Comparison of ENCODE assay signal across 25 mouse cellular contexts in genomic region chr12:70082935-70083532, GRCm38 (mm10). TPM values are rescaled to one million over a fixed set of nuclear protein-coding genes. Genes with fewer than 3 reads are reported as not detected.
DNase-seq lines count a peak whose midpoint lies in the region; ATAC-seq and TF ChIP-seq lines count a peak whose summit lies in the region.
"Had no signal": no experiment of that assay in that cellular context is flagged by ENCODE, and none has a peak within 500 bp of the region (broad histone marks: within the 10 kb centered on the region; RNA-seq: fewer than 3 reads in every experiment).

No protein-coding gene starts in this region.

- TF ChIP-seq CTCF in lung, postnatal 0 days (IDR thresholded peaks at IDR 0.05) = no peak
- TF ChIP-seq CTCF in bone marrow, adult 2 months (IDR thresholded peaks at IDR 0.05; ENCODE audit: control insufficient read depth, insufficient read depth, low read length) = no peak

- no peak overlapping the region for H3K4me3 ChIP-seq in lung, embryonic 15.5 days
- H3K4me3 ChIP-seq in lung, postnatal 0 days (ENCODE audit: low read depth, low read length) = no peak overlapping the region
- no peak overlapping the region for H3K4me3 ChIP-seq in bone marrow, adult 2 months (replicated peaks; ENCODE audit: control insufficient read depth, low read depth, low read length)
- H3K4me3 ChIP-seq: embryonic facial prominence, embryonic 13.5 days; embryonic facial prominence, embryonic 15.5 days; erythroblast, embryonic 14.5 days; forebrain, embryonic 10.5 days; forebrain, embryonic 12.5 days had no signal

- H3K27me3 ChIP-seq in lung, embryonic 15.5 days = no peaks in the 10 kb centered on the region
- H3K27me3 ChIP-seq in lung, postnatal 0 days (replicated peaks; ENCODE audit: insufficient read depth, low read length) = no peaks in the 10 kb centered on the region
- H3K27me3 ChIP-seq: embryonic facial prominence, embryonic 13.5 days; embryonic facial prominence, embryonic 15.5 days; forebrain, embryonic 12.5 days; Patski had no signal

- H3K36me3 ChIP-seq in lung, embryonic 15.5 days = no peaks in the 10 kb centered on the region
- no peaks in the 10 kb centered on the region for H3K36me3 ChIP-seq in lung, postnatal 0 days (ENCODE audit: insufficient read depth, low read length)
- H3K36me3 ChIP-seq: embryonic facial prominence, embryonic 13.5 days had no signal

- TF ChIP-seq POLR2A in bone marrow, adult 2 months (IDR thresholded peaks at IDR 0.05; ENCODE audit: borderline replicate concordance, control insufficient read depth, low read depth, low read length) = no peak

- ATAC-seq in lung, embryonic 15.5 days (ENCODE audit: borderline replicate concordance, extremely low read depth, low FRiP score, low TSS enrichment) = no peak
- ATAC-seq in lung, postnatal 0 days = peak; percentile 95
- ATAC-seq: activated CD4-positive, CD25-positive, alpha-beta regulatory T cell, adult 4 months; forebrain, embryonic 14.5 days; forebrain, embryonic 16.5 days had no signal

- WGBS in lung, embryonic 15.5 days = 68% methylated on average over 3 of the region's 3 CpGs
- WGBS in lung, postnatal 0 days = 62% methylated on average over 3 of the region's 3 CpGs
- 76% methylated on average over 3 of the region's 3 CpGs for WGBS in bone marrow, adult 2 months

- no peak overlapping the region for H3K4me2 ChIP-seq in lung, embryonic 15.5 days
- H3K4me2 ChIP-seq in lung, postnatal 0 days (replicated peaks; ENCODE audit: low read depth, low read length) = no peak overlapping the region
- H3K4me2 ChIP-seq: embryonic facial prominence, embryonic 13.5 days; embryonic facial prominence, embryonic 15.5 days; forebrain, embryonic 12.5 days had no signal

- no peak for DNase-seq in lung, postnatal 25 days (ENCODE audit: low spot score)
- DNase-seq in lung, postnatal 0 days (ENCODE audit: low spot score) = peak; percentile 81
- DNase-seq in lung, postnatal 4 days = no peak
- DNase-seq in heart, postnatal 4 days = no peak
- DNase-seq: adrenal gland, adult 8-10 months; adrenal gland, postnatal 14 days; adrenal gland, postnatal 36 days; cerebellum, adult 11 months; cerebellum, adult 18-20 months; cerebellum, adult 8-10 months; cerebellum, adult 9-11 months; cerebellum, postnatal 14 days; cerebellum, postnatal 36 days; embryo, embryonic 11 days had no signal

- no peaks in the 10 kb centered on the region for H3K9me3 ChIP-seq in lung, embryonic 15.5 days
- H3K9me3 ChIP-seq in lung, postnatal 0 days (ENCODE audit: low read length) = no peaks in the 10 kb centered on the region
- H3K9me3 ChIP-seq: embryonic facial prominence, embryonic 13.5 days; embryonic facial prominence, embryonic 15.5 days; forebrain, embryonic 10.5 days; forebrain, embryonic 12.5 days had no signal

- 0 out of 2 replicates have a peak, but pooled peaks cover 4% of the 10 kb centered on the region for H3K4me1 ChIP-seq in lung, embryonic 15.5 days
- no peaks in the 10 kb centered on the region for H3K4me1 ChIP-seq in lung, postnatal 0 days (ENCODE audit: insufficient read depth, low read depth, low read length)
- H3K4me1 ChIP-seq in bone marrow, adult 2 months (ENCODE audit: control insufficient read depth, insufficient read depth, low read length) = peaks cover 7% of the 10 kb centered on the region; the same call in 1 of the 2 replicates
- H3K4me1 ChIP-seq: embryonic facial prominence, embryonic 15.5 days; forebrain, embryonic 10.5 days; forebrain, embryonic 12.5 days had no signal

- 0 out of 2 replicates have a peak overlapping the region, but pooled peaks have one; percentile 26 for H3K27ac ChIP-seq in lung, embryonic 15.5 days
- H3K27ac ChIP-seq in lung, postnatal 0 days (ENCODE audit: low read length) = peak overlapping the region; percentile 10; the same call in 1 of the 2 replicates
- H3K27ac ChIP-seq in bone marrow, adult 2 months (ENCODE audit: control insufficient read depth, insufficient read depth, low read depth, low read length, poor library complexity) = peak overlapping the region; percentile 69; the same call in 1 of the 2 replicates
- H3K27ac ChIP-seq: embryonic facial prominence, embryonic 13.5 days; embryonic facial prominence, embryonic 15.5 days; forebrain, embryonic 10.5 days; forebrain, embryonic 12.5 days had no signal

- TF ChIP-seq EP300 in lung, postnatal 0 days (IDR thresholded peaks at IDR 0.05) = peak; percentile 74

- no peak overlapping the region for H3K9ac ChIP-seq in lung, embryonic 15.5 days
- H3K9ac ChIP-seq in lung, postnatal 0 days (replicated peaks; ENCODE audit: low read depth) = no peak overlapping the region
- H3K9ac ChIP-seq: embryonic facial prominence, embryonic 13.5 days; embryonic facial prominence, embryonic 15.5 days; forebrain, embryonic 12.5 days had no signal

RNA-seq across cellular contexts. Expression of gene Nin, which starts 30.5 kb away (rescaled TPM):
- 13.1 and 14.6 TPM in 2 replicates for polyA plus RNA-seq in lung, embryonic 15.5 days (2015; fragmentation: Nextera tagmentation; extraction: Ambion mirVana)
- polyA plus RNA-seq in lung, postnatal 0 days (2015; fragmentation: Nextera tagmentation; extraction: Ambion mirVana) = 8.3 and 8.6 TPM in 2 replicates
- polyA plus RNA-seq in bone marrow, adult 2 months (2011; ENCODE audit: insufficient read depth, insufficient read length, low replicate concordance, missing spikeins) = 19.3 and 28.5 TPM in 2 replicates
- 10 to 100 TPM; 41.3 to 42.0 TPM for total RNA-seq in heart, postnatal 4 days (2021)

Comparison
In these comparisons a context has a peak if more than half of its experiments do, and no peak if none do; other contexts are left out.
1. H3K27ac ChIP-seq: peak in every context shown above with its lines; median percentile 69 in bone marrow, adult 2 months; 26 in lung, embryonic 15.5 days; 10 in lung, postnatal 0 days.